Mouse (Mus musculus): ENCODE data around the gene 2310030G06Rik.

DNA sequence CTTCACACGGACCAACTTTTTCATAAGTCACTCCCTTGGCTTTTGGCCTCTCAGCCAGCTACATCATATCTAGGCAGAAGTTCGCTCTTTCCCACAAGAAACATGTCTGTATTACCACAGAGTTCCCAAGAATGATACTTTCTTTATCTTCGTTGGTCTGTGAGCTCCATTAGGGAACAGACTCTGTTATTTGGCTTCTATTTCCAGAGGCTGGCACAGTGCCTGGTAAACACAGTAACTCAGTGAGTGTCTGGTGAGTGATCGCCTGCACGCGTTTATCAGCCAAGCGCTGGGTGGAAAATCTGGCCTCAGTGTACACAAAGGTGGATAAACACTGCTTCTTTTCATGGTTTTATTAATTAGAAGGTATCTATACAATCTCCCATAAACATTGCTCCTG lies 22.9 kb downstream of the 2310030G06Rik start:
- TF ChIP-seq CTCF (IDR thresholded peaks at IDR 0.05; ENCODE audit: low read depth) (no peak), EP300 (optimal IDR thresholded peaks at IDR 0.05) (no peak)

Measured in stomach, postnatal 0 days (tissue).